Mouse (Mus musculus): ENCODE measurements around the gene Slc50a1.
A peak's percentile ranks its signal among the peaks of the same experiment; 100 is the strongest.

DNA sequence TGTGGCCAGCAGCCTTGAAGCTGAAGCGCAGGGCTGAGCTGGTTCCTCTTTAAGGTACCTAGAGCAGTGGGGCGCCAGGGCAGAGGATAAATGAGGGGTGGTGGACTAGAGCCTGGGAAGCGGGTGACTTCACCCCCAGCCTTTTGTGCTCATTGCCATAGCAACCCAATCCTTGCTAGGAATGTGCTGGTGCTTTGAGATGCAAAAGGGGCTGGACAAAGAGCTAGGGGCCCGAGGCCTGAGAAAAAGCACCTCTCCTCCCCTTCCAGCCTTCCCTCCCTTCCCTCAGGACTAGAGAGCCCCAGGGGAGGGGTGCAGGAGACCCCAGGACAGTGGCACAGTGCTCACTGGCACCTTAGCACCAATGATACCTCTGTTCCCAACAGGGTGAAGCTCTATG, 44.5 kb downstream of the Slc50a1 start:
- TF ChIP-seq CTCF (IDR thresholded peaks at IDR 0.05; ENCODE audit: insufficient read depth, low read depth, low read length) (no peak), POLR2A (IDR thresholded peaks at IDR 0.05; ENCODE audit: insufficient read depth, low read depth, low read length) (0 out of 2 replicates have a peak, but pooled peaks have one; percentile 28)
